Mouse (Mus musculus): ENCODE measurements around the gene Zmynd10. TPM values are rescaled to one million over a fixed set of nuclear protein-coding genes. Genes with fewer than 3 reads are reported as not detected.

Gene Zmynd10
- polyA plus RNA-seq, 1 experiment from 2014 or later = 1.7 TPM

- Histone ChIP-seq H3K27me3 (peaks cover 8% of the 10 kb centered on the region), H3K27ac (no peak overlapping the region), H3K36me3 (peaks cover 29% of the 10 kb centered on the region), H3K9ac (replicated peaks) (no peak overlapping the region), H3K4me1 (replicated peaks) (0 out of 2 replicates have a peak, but pooled peaks cover 3% of the 10 kb centered on the region), H3K4me3 (replicated peaks) (no peak overlapping the region), H3K9me3 (no peaks in the 10 kb centered on the region), H3K4me2 (no peak overlapping the region)
- ATAC-seq (ENCODE audit: insufficient number of reproducible peaks, insufficient read depth, low FRiP score, low TSS enrichment, low read depth) = no peak
- 92% methylated on average over 11 of the region's 11 CpGs for WGBS
These were observed 49.8 kb downstream of the Zmynd10 start for GRCm38 (mm10) chr9:107596619-107597569.

GRCm38 (mm10) chr9:107598385-107598784 lies 51.3 kb downstream of the Zmynd10 start:
- Histone ChIP-seq H3K4me3 (replicated peaks) (no peak overlapping the region), H3K4me1 (replicated peaks) (peaks cover 15% of the 10 kb centered on the region), H3K27ac (no peak overlapping the region), H3K36me3 (peaks cover 14% of the 10 kb centered on the region), H3K9me3 (no peaks in the 10 kb centered on the region), H3K4me2 (no peak overlapping the region), H3K9ac (replicated peaks) (no peak overlapping the region), H3K27me3 (peaks cover 8% of the 10 kb centered on the region)
- no peak for ATAC-seq (ENCODE audit: insufficient number of reproducible peaks, insufficient read depth, low FRiP score, low TSS enrichment, low read depth)
- WGBS = 85% methylated on average over 5 of the region's 5 CpGs

GRCm38 (mm10) chr9:107599433-107599832 lies 52.3 kb downstream of the Zmynd10 start:
- H3K4me2 ChIP-seq = no peak overlapping the region
- WGBS = 76% methylated on average over 9 of the region's 9 CpGs
- no peak overlapping the region for H3K27ac ChIP-seq
- H3K9me3 ChIP-seq = no peaks in the 10 kb centered on the region
- H3K27me3 ChIP-seq = peaks cover 8% of the 10 kb centered on the region
- no peak overlapping the region for H3K4me3 ChIP-seq (replicated peaks)
- H3K36me3 ChIP-seq = peaks cover 4% of the 10 kb centered on the region; the same call in 1 of the 2 replicates
- ATAC-seq (ENCODE audit: insufficient number of reproducible peaks, insufficient read depth, low FRiP score, low TSS enrichment, low read depth) = no peak
- peaks cover 24% of the 10 kb centered on the region for H3K4me1 ChIP-seq (replicated peaks)
- no peak overlapping the region for H3K9ac ChIP-seq (replicated peaks)

GRCm38 (mm10) chr9:107599842-107600241 lies 52.7 kb downstream of the Zmynd10 start:
- ATAC-seq (ENCODE audit: insufficient number of reproducible peaks, insufficient read depth, low FRiP score, low TSS enrichment, low read depth) = no peak
- Histone ChIP-seq H3K4me1 (replicated peaks) (peaks cover 26% of the 10 kb centered on the region), H3K27ac (no peak overlapping the region), H3K4me3 (replicated peaks) (no peak overlapping the region), H3K4me2 (no peak overlapping the region), H3K36me3 (peaks cover 4% of the 10 kb centered on the region; the same call in 1 of the 2 replicates), H3K27me3 (peaks cover 8% of the 10 kb centered on the region), H3K9ac (replicated peaks) (no peak overlapping the region), H3K9me3 (no peaks in the 10 kb centered on the region)
- WGBS = 69% methylated on average over 14 of the region's 14 CpGs

- H3K36me3 ChIP-seq = peaks cover 4% of the 10 kb centered on the region; the same call in 1 of the 2 replicates
- no peak for ATAC-seq (ENCODE audit: insufficient number of reproducible peaks, insufficient read depth, low FRiP score, low TSS enrichment, low read depth)
- H3K9me3 ChIP-seq = no peaks in the 10 kb centered on the region
- H3K4me2 ChIP-seq = no peak overlapping the region
- peaks cover 35% of the 10 kb centered on the region for H3K4me1 ChIP-seq (replicated peaks)
- H3K4me3 ChIP-seq (replicated peaks) = no peak overlapping the region
- H3K27ac ChIP-seq = no peak overlapping the region
- no peak overlapping the region for H3K9ac ChIP-seq (replicated peaks)
- H3K27me3 ChIP-seq = peaks cover 8% of the 10 kb centered on the region
- WGBS = 79% methylated on average over 12 of the region's 12 CpGs
These were observed 53.6 kb downstream of the Zmynd10 start for GRCm38 (mm10) chr9:107600745-107601144.

Other genes starting within 250 kb of the Zmynd10 start
- 10.6 and 11.6 TPM in 2 replicates for gene Hemk1, start 208.9 kb upstream of the Zmynd10 start, polyA plus RNA-seq (2016; fragmentation: Nextera tagmentation; extraction: Ambion mirVana)
- gene 6430571L13Rik, start 206.7 kb upstream of the Zmynd10 start, polyA plus RNA-seq (2016; fragmentation: Nextera tagmentation; extraction: Ambion mirVana) = 0.81 and 1.4 TPM in 2 replicates
- gene Cacna2d2, start 147.7 kb upstream of the Zmynd10 start, polyA plus RNA-seq (2016; fragmentation: Nextera tagmentation; extraction: Ambion mirVana) = 0.37 and 0.49 TPM in 2 replicates
- gene Tmem115, start 13.4 kb upstream of the Zmynd10 start, polyA plus RNA-seq (2016; fragmentation: Nextera tagmentation; extraction: Ambion mirVana) = 47.0 and 47.7 TPM in 2 replicates
- gene Cyb561d2, start 5.1 kb upstream of the Zmynd10 start, polyA plus RNA-seq (2016; fragmentation: Nextera tagmentation; extraction: Ambion mirVana) = 15.3 and 15.6 TPM in 2 replicates
- 38.6 and 40.1 TPM in 2 replicates for gene Nprl2, start 5.1 kb upstream of the Zmynd10 start, polyA plus RNA-seq (2016; fragmentation: Nextera tagmentation; extraction: Ambion mirVana)
- 59.8 and 64.8 TPM in 2 replicates for gene Rassf1, start 4.3 kb downstream of the Zmynd10 start, polyA plus RNA-seq (2016; fragmentation: Nextera tagmentation; extraction: Ambion mirVana)
- 50.6 and 52.6 TPM in 2 replicates for gene Tusc2, start 16.0 kb downstream of the Zmynd10 start, polyA plus RNA-seq (2016; fragmentation: Nextera tagmentation; extraction: Ambion mirVana)
- gene Hyal2, start 20.6 kb downstream of the Zmynd10 start, polyA plus RNA-seq (2016; fragmentation: Nextera tagmentation; extraction: Ambion mirVana) = 127 and 128 TPM in 2 replicates
- 13.7 and 14.9 TPM in 2 replicates for gene Hyal1, start 29.6 kb downstream of the Zmynd10 start, polyA plus RNA-seq (2016; fragmentation: Nextera tagmentation; extraction: Ambion mirVana)
- gene Naa80, start 31.6 kb downstream of the Zmynd10 start, polyA plus RNA-seq (2016; fragmentation: Nextera tagmentation; extraction: Ambion mirVana) = 14.3 and 16.1 TPM in 2 replicates
- 1.3 and 1.4 TPM in 2 replicates for gene Hyal3, start 33.5 kb downstream of the Zmynd10 start, polyA plus RNA-seq (2016; fragmentation: Nextera tagmentation; extraction: Ambion mirVana)
- gene Ifrd2, start 40.3 kb downstream of the Zmynd10 start, polyA plus RNA-seq (2016; fragmentation: Nextera tagmentation; extraction: Ambion mirVana) = 38.5 and 40.2 TPM in 2 replicates
- 8.1 and 9.1 TPM in 2 replicates for gene Sema3b, start 61.9 kb downstream of the Zmynd10 start, polyA plus RNA-seq (2016; fragmentation: Nextera tagmentation; extraction: Ambion mirVana)
- gene Gnai2, start 88.1 kb downstream of the Zmynd10 start, polyA plus RNA-seq (2016; fragmentation: Nextera tagmentation; extraction: Ambion mirVana) = 400 and 416 TPM in 2 replicates
- 3.5 and 5.0 TPM in 2 replicates for gene Slc38a3, start 122.2 kb downstream of the Zmynd10 start, polyA plus RNA-seq (2016; fragmentation: Nextera tagmentation; extraction: Ambion mirVana)
- 2.1 and 2.2 TPM in 2 replicates for gene Gnat1, start 132.4 kb downstream of the Zmynd10 start, polyA plus RNA-seq (2016; fragmentation: Nextera tagmentation; extraction: Ambion mirVana)
- 47.6 and 53.5 TPM in 2 replicates for gene Sema3f, start 163.2 kb downstream of the Zmynd10 start, polyA plus RNA-seq (2016; fragmentation: Nextera tagmentation; extraction: Ambion mirVana)
- gene Rbm5, start 223.7 kb downstream of the Zmynd10 start, polyA plus RNA-seq (2016; fragmentation: Nextera tagmentation; extraction: Ambion mirVana) = 232 and 239 TPM in 2 replicates

All from limb, embryonic 12.5 days (tissue).